Mouse (Mus musculus) myocyte (in vitro differentiated cells): ENCODE results near the gene Fermt2. TPM values are rescaled to one million over a fixed set of nuclear protein-coding genes. Genes with fewer than 3 reads are reported as not detected.

Experiments used
- H3K27me3 ChIP-seq: one replicate; pipeline ENCODE4 v1.6.1; 2011; ENCODE audit not compliant: control insufficient read depth, insufficient read depth, insufficient read length
- H3K36me3 ChIP-seq: one replicate; pipeline ENCODE4 v1.6.1; 2011; ENCODE audit not compliant: control insufficient read depth, insufficient read depth
- H3K4me2 ChIP-seq: one replicate; pipeline ENCODE4 v1.6.1; 2011; ENCODE audit warnings: low read depth, control low read depth
- H3K4me3 ChIP-seq: one replicate; pipeline ENCODE4 v1.5.1; 2011; ENCODE audit warnings: mild to moderate bottlenecking, control low read depth, moderate library complexity
- H3K79me2 ChIP-seq: one replicate; pipeline ENCODE4 v1.6.1; 2011; ENCODE audit not compliant: control insufficient read depth, insufficient read depth
- H3ac ChIP-seq: one replicate; pipeline ENCODE4 v1.6.1; 2011; ENCODE audit not compliant: control insufficient read depth, insufficient read length
- CEBPB ChIP-seq: IDR thresholded peaks from 2 replicates; pipeline ENCODE4 v1.6.1; 2011; ENCODE audit warnings: mild to moderate bottlenecking, moderate library complexity; ENCODE audit not compliant: poor library complexity, insufficient read depth, severe bottlenecking
- E2F4 ChIP-seq: IDR thresholded peaks from one replicate; pipeline ENCODE4 v1.6.1; 2011; ENCODE audit warnings: mild to moderate bottlenecking, control low read depth, moderate library complexity; ENCODE audit not compliant: insufficient read depth
- MAX ChIP-seq: IDR thresholded peaks from one replicate; pipeline ENCODE4 v1.6.1; 2011; ENCODE audit warnings: low read depth, mild to moderate bottlenecking, control low read depth
- MYOD1 ChIP-seq, 3 experiments: IDR thresholded peaks; one replicate each; pipeline ENCODE4 v1.6.1; 2011; ENCODE audit warnings: control low read depth in 2 of 3, low read depth in 2 of 3, mild to moderate bottlenecking in 2 of 3, moderate library complexity in 1 of 3; ENCODE audit not compliant: insufficient read length in 2 of 3, control insufficient read depth in 1 of 3
- MYOG ChIP-seq, 3 experiments: IDR thresholded peaks; one replicate each; pipeline ENCODE4 v1.6.1; 2011; ENCODE audit warnings: control low read depth in 2 of 3, low read depth in 2 of 3, mild to moderate bottlenecking in 2 of 3; ENCODE audit not compliant: insufficient read length in 2 of 3, control insufficient read depth in 1 of 3, insufficient read depth in 1 of 3
- POLR2A ChIP-seq: IDR thresholded peaks from one replicate; pipeline ENCODE4 v1.6.1; 2011; ENCODE audit warnings: low read depth, mild to moderate bottlenecking, control low read depth, moderate library complexity; ENCODE audit not compliant: insufficient read length
- POLR2AphosphoS2 ChIP-seq: IDR thresholded peaks from one replicate; pipeline ENCODE4 v1.6.1; 2011; ENCODE audit warnings: low read depth, control low read depth; ENCODE audit not compliant: insufficient read length
- REST ChIP-seq: IDR thresholded peaks from one replicate; pipeline ENCODE4 v1.6.1; 2011; ENCODE audit warnings: mild to moderate bottlenecking, control low read depth, moderate library complexity; ENCODE audit not compliant: insufficient read depth, insufficient read length
- SRF ChIP-seq: IDR thresholded peaks from one replicate; pipeline ENCODE4 v1.6.1; 2011; ENCODE audit warnings: low read depth; ENCODE audit not compliant: control insufficient read depth, insufficient read length
- TCF12 ChIP-seq: IDR thresholded peaks from one replicate; pipeline ENCODE4 v1.6.1; 2011; ENCODE audit warnings: mild to moderate bottlenecking, control low read depth; ENCODE audit not compliant: poor library complexity, insufficient read depth, severe bottlenecking
- TCF3 ChIP-seq: IDR thresholded peaks from one replicate; pipeline ENCODE4 v1.6.1; 2011; ENCODE audit warnings: low read depth, control low read depth; ENCODE audit not compliant: insufficient read length
- USF1 ChIP-seq: IDR thresholded peaks from one replicate; pipeline ENCODE4 v1.6.1; 2011; ENCODE audit warnings: low read depth, mild to moderate bottlenecking, control low read depth, moderate library complexity
- polyA plus RNA-seq: library from polyadenylated mRNA; unstranded; fragments of >200 nt; fragmentation: generic; extraction: Trizol; gene quantifications from one replicate; pipeline ENCODE4 v1.2.1, GENCODE M21; 2012; ENCODE audit warnings: missing spikeins

Gene Fermt2
- polyA plus RNA-seq, 1 experiment: 37.9 TPM

DNA sequence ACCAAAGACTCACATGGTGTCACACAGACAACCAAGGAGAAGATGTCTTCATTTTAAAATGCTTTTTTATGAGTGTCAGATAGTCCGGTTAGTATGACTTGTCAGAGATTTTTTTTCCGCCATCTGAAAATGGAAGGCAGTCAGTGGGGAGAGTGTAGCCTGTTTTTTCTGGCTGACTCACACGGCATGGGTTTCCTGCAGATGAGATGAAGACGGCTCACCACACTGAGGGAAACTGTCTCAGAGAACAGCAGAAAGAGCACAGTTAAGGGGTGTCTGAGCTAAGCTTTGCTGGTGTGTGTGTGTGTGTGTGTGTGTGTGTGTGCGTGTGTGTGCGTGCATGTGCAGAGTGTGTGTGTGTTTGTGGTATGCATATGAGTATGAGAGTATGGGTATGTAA is 88.6 kb downstream of the Fermt2 start:
- no peak overlapping the region for H3K4me2 ChIP-seq
- no peaks in the 10 kb centered on the region for H3K27me3 ChIP-seq
- no peak overlapping the region for H3K4me3 ChIP-seq
- H3ac ChIP-seq: no peak overlapping the region
- H3K79me2 ChIP-seq: no peaks in the 10 kb centered on the region
- H3K36me3 ChIP-seq: no peaks in the 10 kb centered on the region
- no peak for TF ChIP-seq MAX
- TF ChIP-seq SRF: no peak
- TF ChIP-seq CEBPB: no peak
- TF ChIP-seq E2F4: no peak
- TF ChIP-seq TCF3: no peak
- TF ChIP-seq MYOG (IDR thresholded peaks at IDR 0.05; ENCODE audit: control insufficient read depth in 1 of 3, insufficient read depth in 1 of 3, insufficient read length in 2 of 3, low read depth in 2 of 3): no peak
- TF ChIP-seq POLR2AphosphoS2: no peak
- TF ChIP-seq POLR2A: no peak

- Histone ChIP-seq H3K79me2 (no peaks in the 10 kb centered on the region), H3K36me3 (no peaks in the 10 kb centered on the region), H3K4me3 (no peak overlapping the region), H3ac (no peak overlapping the region), H3K27me3 (no peaks in the 10 kb centered on the region), H3K4me2 (no peak overlapping the region)
- TF ChIP-seq MYOG (IDR thresholded peaks at IDR 0.05; ENCODE audit: control insufficient read depth in 1 of 3, insufficient read depth in 1 of 3, insufficient read length in 2 of 3, low read depth in 2 of 3) (no peak), MYOD1 (IDR thresholded peaks at IDR 0.05; ENCODE audit: control insufficient read depth in 1 of 3, insufficient read length in 2 of 3, low read depth in 2 of 3) (no peak), POLR2AphosphoS2 (no peak), TCF3 (no peak)
These were observed 90.5 kb downstream of the Fermt2 start for GRCm38 (mm10) chr14:45439387-45439786.

- H3K4me3 ChIP-seq: no peak overlapping the region
- no peaks in the 10 kb centered on the region for H3K36me3 ChIP-seq
- no peak overlapping the region for H3ac ChIP-seq
- TF ChIP-seq MYOD1 (IDR thresholded peaks at IDR 0.05; ENCODE audit: control insufficient read depth in 1 of 3, insufficient read length in 2 of 3, low read depth in 2 of 3) (no peak), CEBPB (no peak)
- H3K79me2 ChIP-seq: no peaks in the 10 kb centered on the region
- H3K4me2 ChIP-seq: no peak overlapping the region
- no peaks in the 10 kb centered on the region for H3K27me3 ChIP-seq
These were observed 91.0 kb downstream of the Fermt2 start for GRCm38 (mm10) chr14:45438931-45439275.

- no peak overlapping the region for H3ac ChIP-seq
- H3K4me3 ChIP-seq: no peak overlapping the region
- TF ChIP-seq MYOD1 (IDR thresholded peaks at IDR 0.05; ENCODE audit: control insufficient read depth in 1 of 3, insufficient read length in 2 of 3, low read depth in 2 of 3) (no peak), REST (no peak), TCF3 (no peak), E2F4 (no peak), MYOG (IDR thresholded peaks at IDR 0.05; ENCODE audit: control insufficient read depth in 1 of 3, insufficient read depth in 1 of 3, insufficient read length in 2 of 3, low read depth in 2 of 3) (no peak), SRF (no peak), POLR2AphosphoS2 (no peak), POLR2A (no peak), TCF12 (no peak), MAX (no peak), CEBPB (no peak), USF1 (no peak)
- no peak overlapping the region for H3K4me2 ChIP-seq
- H3K36me3 ChIP-seq: no peaks in the 10 kb centered on the region
- H3K79me2 ChIP-seq: no peaks in the 10 kb centered on the region
- no peaks in the 10 kb centered on the region for H3K27me3 ChIP-seq
These were observed 91.5 kb downstream of the Fermt2 start for GRCm38 (mm10) chr14:45438250-45438930.

GRCm38 (mm10) chr14:45434220-45434619 is 95.7 kb downstream of the Fermt2 start:
- H3K79me2 ChIP-seq: no peaks in the 10 kb centered on the region
- no peaks in the 10 kb centered on the region for H3K27me3 ChIP-seq
- no peak overlapping the region for H3K4me3 ChIP-seq
- no peak overlapping the region for H3K4me2 ChIP-seq
- TF ChIP-seq POLR2A (no peak), E2F4 (no peak), MAX (no peak), MYOG (IDR thresholded peaks at IDR 0.05; ENCODE audit: control insufficient read depth in 1 of 3, insufficient read depth in 1 of 3, insufficient read length in 2 of 3, low read depth in 2 of 3) (no peak), USF1 (no peak), POLR2AphosphoS2 (no peak), CEBPB (no peak), SRF (no peak), TCF3 (no peak), REST (no peak), MYOD1 (IDR thresholded peaks at IDR 0.05; ENCODE audit: control insufficient read depth in 1 of 3, insufficient read length in 2 of 3, low read depth in 2 of 3) (no peak), TCF12 (no peak)
- H3ac ChIP-seq: no peak overlapping the region
- no peaks in the 10 kb centered on the region for H3K36me3 ChIP-seq
